Mouse (Mus musculus) hindbrain, embryonic 10.5 days (tissue): ENCODE results near the gene Capg. TPM values are rescaled to one million over a fixed set of nuclear protein-coding genes. Genes with fewer than 3 reads are reported as not detected.
A peak's percentile ranks its signal among the peaks of the same experiment; 100 is the strongest.
"Not testable (repeated sequence)": the region's sequence is repeated elsewhere in the genome, so short reads cannot be mapped to it uniquely, and the experiment has no call there.

ENCODE experiments used
- DNase-seq: peaks from one replicate; pipeline ENCODE4 v3.0.0-alpha.2; 2017; ENCODE audit warnings: low spot score
- H3K27ac ChIP-seq: fragments of 300-500 bp; sonication (generic); 2 replicates; pipeline ENCODE4 v1.5.1; 2016; ENCODE audit warnings: mild to moderate bottlenecking, moderate library complexity
- H3K27me3 ChIP-seq: fragments of 300-500 bp; sonication (generic); 2 replicates; pipeline ENCODE4 v1.6.1; 2016; ENCODE audit warnings: mild to moderate bottlenecking; ENCODE audit not compliant: poor library complexity, insufficient read depth, severe bottlenecking
- H3K36me3 ChIP-seq: fragments of 300-500 bp; sonication (generic); 2 replicates; pipeline ENCODE4 v1.6.1; 2016; ENCODE audit warnings: mild to moderate bottlenecking, moderate library complexity
- H3K4me1 ChIP-seq: fragments of 300-500 bp; sonication (generic); replicated peaks from 2 replicates; pipeline ENCODE4 v1.6.1; 2016; ENCODE audit warnings: mild to moderate bottlenecking
- H3K4me3 ChIP-seq: fragments of 300-500 bp; sonication (generic); 2 replicates; pipeline ENCODE4 v1.5.1; 2016; ENCODE audit warnings: mild to moderate bottlenecking, moderate library complexity
- H3K9me3 ChIP-seq: fragments of 300-500 bp; sonication (generic); 2 replicates; pipeline ENCODE4 v1.6.1; 2016; ENCODE audit warnings: mild to moderate bottlenecking, moderate library complexity
- whole genome bisulfite sequencing: fragments of 180-500 bp; shearing (Covaris S2); methylation state at CpG from one replicate; pipeline ENCODE4 v1.1.7; 2016; 5-methylcytosine and 5-hydroxymethylcytosine counted together
- polyA plus RNA-seq: library from polyadenylated mRNA; unstranded; fragments of >200 nt; fragmentation: Nextera tagmentation; extraction: Ambion mirVana; gene quantifications from 2 replicates; pipeline ENCODE4 v1.2.1, GENCODE M21; 2016

Gene Capg
- polyA plus RNA-seq, 1 experiment from 2014 or later = 13.4 TPM

DNA sequence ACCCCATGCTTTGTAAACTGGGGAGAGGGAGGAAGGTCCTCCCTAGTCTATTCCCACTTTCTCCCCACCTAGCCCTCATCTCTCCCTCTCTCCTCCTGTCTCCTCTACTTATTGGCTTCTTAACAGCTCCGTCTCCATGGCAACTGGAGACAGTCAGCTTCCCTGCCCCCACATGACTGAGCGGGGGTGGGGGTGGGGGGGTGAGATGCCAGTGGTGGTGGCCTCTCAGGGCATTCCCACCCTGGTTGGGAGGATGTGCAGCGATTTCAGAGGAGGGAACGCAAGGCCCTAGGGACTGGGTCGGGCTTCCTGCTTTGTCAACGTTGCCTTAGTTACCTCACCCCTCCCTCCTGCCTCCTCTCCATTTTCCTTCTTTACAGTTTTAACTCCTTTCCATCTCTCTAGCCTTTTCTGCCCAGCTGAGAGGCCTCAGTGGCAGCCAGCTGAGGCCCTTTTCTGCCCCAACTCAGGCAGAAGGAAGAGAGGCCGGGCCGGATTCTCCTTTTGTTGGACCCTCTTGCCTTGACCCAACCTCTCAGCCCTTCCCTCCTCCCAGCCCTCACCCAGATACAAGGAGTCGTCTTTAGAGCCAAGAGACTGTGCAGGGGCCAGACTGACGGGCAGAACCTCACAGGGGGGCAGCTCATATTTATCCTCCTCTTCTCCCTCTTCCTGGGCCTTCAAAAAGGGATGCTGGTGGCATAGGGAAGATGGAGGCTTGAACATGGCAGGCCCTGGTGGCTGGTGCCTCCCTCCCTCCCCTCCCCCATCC is 24.1 kb upstream of the Capg start:
- peaks cover 29% of the 10 kb centered on the region for H3K4me1 ChIP-seq
- DNase-seq = peak; percentile 76
- no peaks in the 10 kb centered on the region for H3K27me3 ChIP-seq
- no peaks in the 10 kb centered on the region for H3K36me3 ChIP-seq
- no peaks in the 10 kb centered on the region for H3K9me3 ChIP-seq
- 9% methylated on average over 10 of the region's 10 CpGs for WGBS
- peak overlapping the region; percentile 87 for H3K27ac ChIP-seq
- H3K4me3 ChIP-seq = peak overlapping the region; percentile 28

DNA sequence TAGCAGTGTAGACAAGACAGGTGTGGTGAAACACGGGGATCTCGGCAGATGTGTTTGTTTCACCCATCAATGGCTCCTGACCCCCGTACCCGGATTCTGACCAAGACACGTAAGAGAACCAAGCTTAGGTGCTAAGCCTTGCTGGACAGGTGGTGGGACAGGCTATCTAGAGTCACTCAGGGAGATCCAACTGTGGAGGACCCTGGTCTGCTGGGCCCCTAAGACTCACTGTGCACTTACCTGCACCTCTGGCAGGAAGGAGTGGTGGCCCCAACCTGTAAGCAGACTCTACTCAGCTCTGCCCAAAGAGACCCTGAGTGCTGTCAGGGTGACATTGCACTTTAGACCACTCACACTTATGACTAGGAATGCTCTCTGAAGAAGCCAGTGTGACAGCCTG is 23.3 kb upstream of the Capg start:
- Histone ChIP-seq H3K4me3 (no peak overlapping the region), H3K27me3 (no peaks in the 10 kb centered on the region), H3K4me1 (peaks cover 29% of the 10 kb centered on the region), H3K27ac (peak overlapping the region; percentile 87), H3K36me3 (no peaks in the 10 kb centered on the region), H3K9me3 (no peaks in the 10 kb centered on the region)
- DNase-seq = no peak
- 90% methylated on average over 5 of the region's 5 CpGs for WGBS

DNA sequence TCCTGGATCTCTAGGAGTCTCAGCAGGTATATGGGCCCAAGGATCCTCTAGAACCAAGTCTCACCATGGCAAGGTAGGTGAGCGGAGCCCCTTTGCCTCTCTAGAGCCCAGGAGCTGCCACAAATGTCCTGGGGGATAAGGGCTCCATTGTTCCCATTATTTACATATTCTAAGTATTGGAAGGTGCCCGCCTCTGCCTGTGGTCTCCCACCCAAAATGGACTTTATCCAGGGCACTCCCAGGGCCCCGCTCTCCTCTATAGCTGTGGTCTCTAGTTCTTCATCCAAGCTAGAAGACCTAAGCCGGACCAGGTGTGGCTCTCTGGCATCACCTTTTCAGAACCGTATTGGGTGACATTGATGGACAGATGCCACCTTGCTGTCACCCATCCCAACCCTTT is 22.6 kb upstream of the Capg start, which contains the start of gene Sh2d6:
Gene Sh2d6, minus strand, starts transcription at position 101 of the 400 bp plus-strand sequence.
- peak within 1 kb of the TSS; percentile 87 for H3K27ac ChIP-seq
- DNase-seq = no peak
- peaks cover 29% of the 10 kb centered on the region for H3K4me1 ChIP-seq
- no peak within 1 kb of the TSS for H3K4me3 ChIP-seq
- no peaks in the 10 kb centered on the region for H3K27me3 ChIP-seq
- 89% methylated on average over 5 of the region's 5 CpGs for WGBS
- H3K36me3 ChIP-seq = no peaks in the 10 kb centered on the region
- H3K9me3 ChIP-seq = no peaks in the 10 kb centered on the region

DNA sequence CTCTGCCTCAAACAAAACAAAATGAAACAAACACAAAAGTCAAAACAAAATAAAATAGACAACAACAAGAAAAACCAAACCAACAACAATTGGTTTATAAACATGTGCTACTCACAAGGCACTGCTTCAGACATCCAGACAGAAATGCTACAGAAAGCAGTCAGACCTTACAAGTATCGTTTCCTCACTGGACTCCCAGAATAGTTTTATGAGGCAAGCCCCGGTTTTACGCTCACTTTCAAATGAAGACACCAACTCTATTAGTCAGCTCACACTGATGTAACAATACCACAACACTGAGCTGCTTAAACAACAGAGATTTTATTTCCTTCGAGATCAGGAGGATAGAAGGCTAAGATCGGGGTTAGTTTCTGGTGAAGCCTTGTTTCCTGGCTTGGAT is 21.9 kb upstream of the Capg start:
- no peak for DNase-seq
- Histone ChIP-seq H3K4me1 (peaks cover 29% of the 10 kb centered on the region), H3K4me3 (no peak overlapping the region), H3K36me3 (no peaks in the 10 kb centered on the region), H3K9me3 (no peaks in the 10 kb centered on the region), H3K27me3 (no peaks in the 10 kb centered on the region), H3K27ac (no peak overlapping the region)
- WGBS = 91% methylated on average over 5 of the region's 5 CpGs

DNA sequence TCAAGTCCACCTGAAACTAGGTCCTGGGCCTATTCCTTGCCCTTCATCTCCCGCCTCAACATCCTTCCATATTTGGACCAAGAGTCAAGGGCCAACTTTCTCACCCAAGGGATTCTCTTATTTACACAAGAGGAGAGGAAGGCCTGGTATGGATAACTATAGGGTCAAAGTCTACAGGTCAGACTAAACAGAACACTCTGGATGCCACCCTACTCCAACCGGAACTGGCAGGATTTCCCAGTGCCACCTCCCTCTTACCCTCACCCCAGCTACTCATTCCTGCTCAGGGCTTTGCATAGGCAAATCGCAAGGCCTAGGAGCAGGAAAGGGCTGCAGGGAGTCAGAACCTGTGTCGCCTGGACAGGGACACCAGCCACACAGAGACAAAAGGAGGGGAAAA is 21.0 kb upstream of the Capg start:
- no peak for DNase-seq
- Histone ChIP-seq H3K27ac (no peak overlapping the region), H3K4me1 (peaks cover 29% of the 10 kb centered on the region), H3K4me3 (no peak overlapping the region), H3K36me3 (no peaks in the 10 kb centered on the region), H3K27me3 (no peaks in the 10 kb centered on the region), H3K9me3 (no peaks in the 10 kb centered on the region)
- WGBS = 66% methylated on average over 4 of the region's 4 CpGs

DNA sequence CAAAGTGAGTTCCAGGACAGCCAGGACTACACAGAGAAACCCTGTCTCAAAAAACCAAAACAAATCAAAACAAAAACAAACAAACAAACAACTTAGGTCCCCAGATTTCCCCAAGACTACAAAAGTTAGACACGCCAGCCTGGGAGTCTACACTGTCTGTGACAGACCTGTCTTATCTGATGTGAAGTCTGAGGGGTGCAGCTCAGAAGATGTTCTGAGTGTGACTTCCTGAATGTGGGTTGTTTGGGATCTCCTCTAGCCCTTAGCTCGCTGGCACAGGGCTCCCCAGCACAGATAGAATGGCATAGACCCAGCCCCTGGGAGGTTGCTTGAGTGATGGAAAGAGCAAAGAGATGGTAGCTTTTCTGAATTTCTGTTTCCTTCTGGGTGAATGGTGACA is 20.0 kb upstream of the Capg start:
- Histone ChIP-seq H3K4me3 (no peak overlapping the region), H3K4me1 (peaks cover 23% of the 10 kb centered on the region), H3K27me3 (no peaks in the 10 kb centered on the region), H3K27ac (no peak overlapping the region), H3K9me3 (no peaks in the 10 kb centered on the region), H3K36me3 (no peaks in the 10 kb centered on the region)
- DNase-seq = no peak
- WGBS = 85% methylated on average over 2 of the region's 2 CpGs

DNA sequence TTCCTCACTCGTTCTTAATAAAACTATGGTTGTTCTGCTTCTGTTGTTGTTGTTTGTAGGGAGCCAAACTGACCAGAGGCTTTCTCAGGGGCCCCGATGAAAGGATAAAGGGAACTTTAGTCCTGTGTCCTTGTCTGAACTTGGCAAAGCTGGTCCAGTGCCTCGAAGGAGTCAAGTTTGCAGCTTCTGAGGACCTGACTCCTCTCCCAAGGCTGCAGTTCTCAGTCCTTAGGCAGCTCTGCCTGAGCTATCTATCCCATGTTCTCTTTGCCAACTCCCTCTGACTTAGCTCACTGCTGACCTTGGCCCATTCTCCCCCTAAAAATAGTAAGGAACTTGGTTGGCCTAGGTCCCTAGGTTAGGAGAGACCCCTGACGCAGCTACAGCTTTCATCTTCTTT is 17.1 kb upstream of the Capg start:
- Histone ChIP-seq H3K36me3 (no peaks in the 10 kb centered on the region), H3K27ac (no peak overlapping the region), H3K27me3 (no peaks in the 10 kb centered on the region), H3K4me1 (no peaks in the 10 kb centered on the region), H3K4me3 (no peak overlapping the region), H3K9me3 (no peaks in the 10 kb centered on the region)
- DNase-seq = no peak
- WGBS = 88% methylated on average over 4 of the region's 4 CpGs

DNA sequence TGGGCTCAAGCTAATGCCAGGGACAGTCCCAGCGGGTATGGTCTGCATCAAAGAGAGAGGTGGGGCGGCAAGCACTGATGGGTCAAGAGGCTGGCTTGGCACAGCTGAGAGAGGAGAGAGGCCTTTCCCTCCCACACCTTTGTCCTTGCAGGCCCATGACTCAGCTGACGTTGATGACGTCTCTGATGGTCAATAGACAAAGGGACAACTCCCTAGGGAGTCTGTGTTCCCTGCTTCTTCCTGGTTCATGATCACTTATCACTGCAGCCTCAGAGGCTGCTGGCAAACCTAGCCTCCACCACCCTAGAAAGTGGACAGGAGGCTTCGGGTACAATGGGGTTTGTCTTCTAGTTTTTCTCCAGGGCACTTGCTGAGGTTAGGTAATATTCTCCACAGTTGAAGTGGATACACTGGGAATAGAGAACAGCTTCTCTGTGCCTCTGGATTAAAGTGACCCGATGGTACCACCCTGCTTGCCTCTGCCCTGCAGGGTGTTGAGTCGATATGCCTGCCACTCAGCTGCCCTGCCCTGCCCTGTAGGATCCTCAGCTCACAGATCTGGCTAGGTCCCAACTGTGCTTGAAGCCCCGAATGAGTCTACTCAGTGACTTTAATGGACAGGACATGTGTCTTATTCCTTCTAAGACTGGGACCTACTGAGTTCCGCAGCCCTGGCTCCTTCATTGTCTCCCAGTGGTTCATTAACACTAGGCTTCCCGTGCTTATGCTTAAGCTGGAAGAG is 15.6 kb upstream of the Capg start:
- H3K27me3 ChIP-seq = no peaks in the 10 kb centered on the region
- 78% methylated on average over 10 of the region's 10 CpGs for WGBS

DNA sequence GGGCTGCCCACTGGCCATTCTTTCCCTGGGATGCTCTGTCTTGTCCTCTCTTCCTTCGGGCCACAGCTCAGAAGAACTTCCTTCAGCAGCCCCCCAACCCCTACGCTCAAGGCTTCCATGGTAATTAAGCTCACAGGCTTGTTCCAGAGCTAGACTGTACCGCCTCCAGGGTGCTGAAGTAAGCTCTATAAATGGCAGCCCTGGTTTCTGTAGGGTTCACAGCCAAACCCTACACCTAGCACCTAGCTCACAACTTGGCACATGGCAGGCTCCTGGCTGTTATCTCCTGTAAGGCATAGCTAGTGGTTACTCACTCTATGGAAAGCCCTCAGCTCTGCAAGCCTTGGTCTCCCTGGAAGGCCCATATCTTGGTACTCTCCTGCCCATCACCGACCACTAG is 11.6 kb upstream of the Capg start:
- H3K4me3 ChIP-seq = no peak overlapping the region
- H3K27ac ChIP-seq = 0 out of 2 replicates have a peak overlapping the region, but pooled peaks have one; percentile 26
- no peaks in the 10 kb centered on the region for H3K9me3 ChIP-seq
- WGBS = 77% methylated on average over 4 of the region's 4 CpGs
- H3K4me1 ChIP-seq = peaks cover 15% of the 10 kb centered on the region
- H3K36me3 ChIP-seq = no peaks in the 10 kb centered on the region
- no peaks in the 10 kb centered on the region for H3K27me3 ChIP-seq
- DNase-seq = no peak

More for the DNA sequence above, 15.6 kb upstream of the Capg start:
- H3K4me3 ChIP-seq = no peak overlapping the region
- no peaks in the 10 kb centered on the region for H3K36me3 ChIP-seq
- H3K27ac ChIP-seq = no peak overlapping the region
- H3K4me1 ChIP-seq = peaks cover 6% of the 10 kb centered on the region
- DNase-seq = no peak
- no peaks in the 10 kb centered on the region for H3K9me3 ChIP-seq

DNA sequence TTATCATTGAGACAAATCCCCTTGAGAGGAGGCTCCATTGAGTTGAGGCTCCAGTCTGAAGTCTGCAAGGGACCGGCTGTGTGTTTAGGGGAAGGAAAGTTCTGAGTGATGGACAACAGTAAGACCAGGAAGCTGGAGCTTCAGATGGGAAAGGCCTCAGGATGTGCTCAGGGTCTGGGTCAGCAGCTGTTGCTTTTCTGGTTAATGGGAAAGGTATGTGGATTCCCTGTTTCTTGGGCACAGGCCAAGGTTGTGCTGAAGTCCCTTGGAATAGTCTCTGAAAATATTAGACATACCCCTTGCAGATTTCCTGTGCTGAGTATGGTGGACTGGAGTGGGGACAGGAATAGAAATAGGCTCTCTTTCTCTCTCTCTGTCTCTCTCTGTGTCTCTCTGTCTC is 10.6 kb upstream of the Capg start:
- H3K9me3 ChIP-seq, DNase-seq, H3K36me3 ChIP-seq, H3K27me3 ChIP-seq, H3K4me3 ChIP-seq: not testable (repeated sequence)
- H3K27ac ChIP-seq = peak overlapping the region; percentile 20; the same call in 1 of the 2 replicates
- 40% methylated on average over 1 of the region's 1 CpGs for WGBS
- peaks cover 24% of the 10 kb centered on the region for H3K4me1 ChIP-seq

DNA sequence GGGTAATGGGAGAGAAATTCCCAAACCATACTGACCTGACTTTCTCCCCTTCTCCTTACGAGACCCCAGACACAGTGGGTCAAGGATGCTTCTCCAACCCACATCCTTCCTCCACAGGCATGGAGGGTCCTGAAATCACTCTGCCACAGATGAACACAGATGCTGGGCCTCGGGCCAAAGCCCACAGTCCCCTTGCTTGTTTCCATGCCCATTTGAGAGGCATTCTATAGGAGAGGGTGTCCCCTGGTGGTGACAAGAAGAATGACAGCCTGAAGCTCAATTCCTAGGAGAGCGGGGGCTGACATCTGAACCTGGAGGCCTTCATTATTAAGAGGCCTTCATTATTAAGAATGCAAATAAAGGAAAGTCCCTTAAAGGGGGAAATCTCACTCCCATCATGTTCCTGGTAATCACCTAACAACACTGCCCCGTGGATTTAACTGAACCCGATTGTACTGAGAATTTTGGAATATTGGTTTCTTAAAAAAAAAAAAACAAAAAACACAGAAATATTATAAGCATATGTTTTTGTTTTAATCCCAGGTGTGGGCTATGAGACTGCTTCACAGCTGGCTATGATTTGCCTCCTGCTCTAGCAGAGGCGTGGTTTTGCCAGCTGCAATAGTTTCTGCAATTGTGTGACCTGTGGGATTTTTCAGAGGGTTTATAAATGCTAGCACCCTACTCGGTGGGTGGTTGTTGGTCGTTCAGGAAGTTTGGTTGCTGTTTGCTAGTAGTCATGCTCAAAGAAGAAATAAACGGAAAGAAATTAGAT is 10.0 kb upstream of the Capg start:
- WGBS = 40% methylated on average over 9 of the region's 9 CpGs
- Histone ChIP-seq H3K4me1 (peaks cover 29% of the 10 kb centered on the region), H3K36me3 (no peaks in the 10 kb centered on the region), H3K27ac (peak overlapping the region; percentile 20; the same call in 1 of the 2 replicates), H3K9me3 (no peaks in the 10 kb centered on the region), H3K4me3 (no peak overlapping the region), H3K27me3 (no peaks in the 10 kb centered on the region)
- DNase-seq = peak; percentile 78

DNA sequence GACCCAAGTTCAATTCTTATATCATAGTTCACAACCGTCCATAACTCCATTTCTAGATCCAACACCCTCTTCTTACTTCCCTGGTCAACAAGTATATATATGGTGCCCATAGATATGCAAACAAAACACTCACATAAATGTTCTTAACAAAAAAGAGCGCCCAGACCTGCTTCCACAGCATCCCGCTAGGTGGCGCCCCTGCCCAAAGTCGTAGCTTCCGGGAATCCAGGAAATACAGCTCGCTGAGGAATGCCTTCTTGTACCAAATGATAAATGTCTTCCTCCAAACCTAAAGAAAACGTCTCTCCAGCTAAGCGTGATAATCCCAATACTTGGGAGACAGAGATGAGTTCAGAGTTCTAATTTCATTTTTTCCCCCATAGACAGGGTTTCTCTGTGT is 9.0 kb upstream of the Capg start:
- Histone ChIP-seq H3K4me3 (peak overlapping the region; percentile 32), H3K9me3 (no peaks in the 10 kb centered on the region), H3K4me1 (peaks cover 29% of the 10 kb centered on the region), H3K27ac (peak overlapping the region; percentile 53; the same call in 1 of the 2 replicates), H3K27me3 (no peaks in the 10 kb centered on the region), H3K36me3 (no peaks in the 10 kb centered on the region)
- 4% methylated on average over 9 of the region's 9 CpGs for WGBS
- peak; percentile 84 for DNase-seq
